Mouse (Mus musculus): Measurements from ENCODE around the gene Cttnbp2.

DNA sequence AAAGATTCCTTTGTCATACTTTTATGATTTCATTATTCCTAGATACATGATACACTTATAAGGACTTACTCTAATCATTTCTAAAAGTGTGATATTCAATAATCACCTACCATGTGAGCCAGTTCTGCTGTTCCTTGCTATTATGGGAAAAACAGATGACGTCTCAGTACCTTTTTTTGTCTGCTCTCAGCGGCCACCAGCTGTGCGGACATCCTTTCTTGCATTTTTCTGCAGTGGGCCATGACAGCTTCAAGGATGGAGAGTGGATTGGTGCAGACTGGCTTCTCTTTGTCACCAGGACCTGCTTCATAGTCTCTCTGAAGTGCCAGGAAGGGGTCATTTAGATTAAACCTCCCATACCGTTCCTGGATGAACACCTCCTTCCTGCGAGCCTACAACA lies 66.6 kb downstream of the Cttnbp2 start:
- TF ChIP-seq CTCF (conservative IDR thresholded peaks at IDR 0.05; ENCODE audit: insufficient read depth, insufficient read length, low read depth, low read length) (no peak), POLR2A (IDR thresholded peaks at IDR 0.05; ENCODE audit: low read depth, low read length) (no peak)

All from kidney, adult 2 months (tissue).